Mouse (Mus musculus): ENCODE measurements around the gene Zranb3.

The Zranb3 gene

DNA sequence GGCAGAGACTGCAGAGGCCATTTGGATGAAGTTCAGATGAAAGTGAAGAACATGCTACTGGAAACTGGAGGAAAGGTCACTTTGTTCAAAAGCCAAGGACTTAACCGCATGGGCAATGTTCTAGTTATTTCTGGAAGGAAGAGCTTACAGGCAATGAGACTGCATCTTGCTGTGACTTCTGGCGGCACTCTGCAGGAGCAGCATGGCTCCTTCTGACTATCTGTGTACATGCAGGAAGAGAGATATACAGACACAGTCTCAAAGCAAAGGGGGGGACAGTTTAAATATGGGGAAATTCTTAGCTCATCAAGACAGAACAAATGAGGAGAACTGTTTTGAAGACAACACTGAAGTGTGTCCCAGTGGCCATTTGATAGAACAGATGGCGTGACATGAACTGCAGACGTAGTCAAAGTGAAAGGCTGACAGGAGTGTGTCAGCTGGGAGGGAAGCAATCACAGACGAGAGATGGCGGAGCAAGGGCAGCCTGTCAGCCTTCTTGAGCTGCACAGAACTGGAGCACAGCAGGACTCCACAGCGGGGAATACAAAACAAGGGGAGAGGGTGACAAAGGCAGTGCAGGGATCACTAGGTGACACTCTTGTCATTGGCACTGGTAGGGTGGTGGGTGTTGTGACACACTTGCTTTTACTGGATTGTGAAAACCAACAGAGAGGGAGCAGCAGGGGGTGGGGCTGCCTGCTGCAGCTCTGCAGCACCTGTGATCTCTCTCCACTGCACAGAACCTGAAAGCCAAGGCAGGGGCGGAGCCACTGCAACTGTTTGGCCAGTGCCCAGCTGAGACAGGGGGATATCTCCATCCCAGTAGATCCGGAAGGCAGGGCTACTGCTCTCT is 112.7 kb downstream of the Zranb3 start:
- DNase-seq (ENCODE audit: low read depth): no peak

DNA sequence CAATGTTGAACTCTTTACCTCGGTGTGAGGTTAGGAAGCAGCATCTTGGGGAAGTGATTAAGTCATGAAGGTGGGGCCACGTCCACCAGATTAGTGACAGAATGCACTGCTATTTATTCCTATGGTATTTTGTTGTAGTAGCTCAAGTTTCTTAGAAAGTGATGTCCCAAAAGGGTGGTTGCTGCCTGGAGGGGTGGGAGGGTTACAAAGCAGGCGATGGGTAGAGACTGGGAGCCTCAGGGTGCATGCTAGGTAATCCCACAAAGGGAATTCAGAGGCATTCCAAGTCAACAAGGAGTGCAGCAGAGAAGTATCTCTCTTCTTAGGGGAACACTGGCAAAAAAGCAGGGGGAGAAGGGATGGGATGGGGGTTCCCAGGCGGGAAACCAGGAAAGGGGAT is 113.5 kb downstream of the Zranb3 start:
- DNase-seq (ENCODE audit: low read depth): no peak

DNA sequence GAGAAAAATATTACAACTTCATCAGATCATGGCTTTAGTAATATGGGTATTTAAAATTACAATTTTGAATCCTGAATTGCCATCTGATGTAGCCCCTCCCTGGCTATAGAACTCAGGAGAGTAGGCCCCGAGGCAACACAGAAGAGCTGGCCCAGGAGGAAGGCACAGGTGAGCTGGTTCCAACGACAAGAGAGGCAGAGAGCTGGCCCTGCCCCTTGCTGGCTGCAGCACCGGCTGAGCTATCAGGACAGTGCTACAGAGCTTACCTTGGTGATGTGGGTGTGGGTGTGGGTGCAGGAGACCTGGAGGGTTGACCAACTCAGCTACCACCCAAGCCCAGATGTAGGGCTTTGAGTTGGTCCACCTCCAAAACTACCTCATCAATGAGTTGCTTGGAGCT is 114.6 kb downstream of the Zranb3 start:
- no peak for DNase-seq (ENCODE audit: low read depth)

DNA sequence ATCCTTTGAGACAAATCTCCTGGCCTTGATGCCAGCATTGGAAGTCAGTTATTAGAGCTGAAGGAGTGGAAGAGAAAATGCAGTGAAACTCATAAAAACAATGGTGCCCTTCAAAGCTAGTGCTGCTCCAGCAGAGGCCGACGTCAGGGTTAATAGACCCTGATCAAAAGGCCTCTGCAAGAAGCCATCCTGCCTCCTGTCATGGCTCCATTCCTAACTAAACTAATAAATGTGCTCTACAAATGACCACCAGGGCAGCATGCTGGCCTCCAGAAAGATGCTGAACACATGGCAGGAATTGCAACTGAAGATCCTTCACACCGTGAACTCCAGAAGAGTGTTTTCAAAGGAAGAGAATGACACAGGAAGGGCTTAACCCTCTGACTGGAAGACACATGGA is 117.5 kb downstream of the Zranb3 start:
- DNase-seq (ENCODE audit: low read depth): no peak

DNA sequence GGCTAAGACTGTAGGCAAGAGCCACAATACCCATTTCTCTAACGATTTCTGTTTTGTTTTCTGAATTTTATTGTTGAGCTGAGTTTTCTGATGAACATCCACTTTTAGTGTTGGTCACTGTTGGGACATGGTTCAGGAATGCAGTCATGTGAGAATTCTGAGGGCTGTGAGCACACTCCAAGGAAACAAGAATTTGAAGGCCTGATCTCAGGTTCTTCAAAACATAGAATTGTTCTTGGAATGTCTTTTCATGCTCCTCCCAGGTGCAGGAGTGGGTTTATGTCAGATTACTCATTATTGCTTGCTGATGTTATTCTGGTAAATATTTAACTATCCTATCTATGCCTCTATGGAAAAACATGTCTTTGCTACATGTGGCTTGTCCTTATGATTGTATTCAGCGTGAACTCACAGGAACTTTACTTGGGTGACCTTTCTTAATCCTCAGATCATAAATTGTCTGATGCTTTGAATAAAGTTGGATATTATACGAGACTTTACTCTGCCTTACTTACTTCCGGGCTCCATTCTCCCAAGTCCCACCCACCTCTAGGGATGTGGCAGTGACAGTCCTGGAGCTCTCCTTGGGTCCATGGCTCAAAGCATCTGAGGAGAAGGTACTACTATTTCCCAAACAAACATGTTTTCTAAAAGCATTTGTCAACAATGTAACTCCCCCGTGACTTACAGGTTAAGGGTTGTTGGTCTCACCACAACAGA is 119.4 kb downstream of the Zranb3 start:
- no peak for DNase-seq (ENCODE audit: low read depth)

DNA sequence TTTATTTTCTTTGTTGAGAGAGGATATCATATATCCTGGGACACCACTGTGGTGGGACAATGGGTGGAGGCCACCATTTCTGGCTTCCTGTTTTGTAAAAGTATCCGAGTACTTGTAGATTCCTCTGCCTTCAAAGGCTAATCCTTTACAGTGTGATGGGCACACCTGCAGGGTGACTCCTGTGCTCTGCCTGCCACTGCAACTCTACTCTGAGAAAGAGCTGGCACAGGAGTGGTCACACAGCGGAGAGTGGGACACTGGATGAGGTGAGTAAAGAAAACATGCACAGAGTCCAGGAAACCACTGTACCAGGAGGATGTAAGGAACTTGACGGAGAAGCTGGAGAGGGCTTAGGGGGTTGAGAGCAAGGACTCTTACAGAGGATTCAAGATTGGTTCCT is 120.6 kb downstream of the Zranb3 start:
- DNase-seq (ENCODE audit: low read depth): peak; percentile 26

DNA sequence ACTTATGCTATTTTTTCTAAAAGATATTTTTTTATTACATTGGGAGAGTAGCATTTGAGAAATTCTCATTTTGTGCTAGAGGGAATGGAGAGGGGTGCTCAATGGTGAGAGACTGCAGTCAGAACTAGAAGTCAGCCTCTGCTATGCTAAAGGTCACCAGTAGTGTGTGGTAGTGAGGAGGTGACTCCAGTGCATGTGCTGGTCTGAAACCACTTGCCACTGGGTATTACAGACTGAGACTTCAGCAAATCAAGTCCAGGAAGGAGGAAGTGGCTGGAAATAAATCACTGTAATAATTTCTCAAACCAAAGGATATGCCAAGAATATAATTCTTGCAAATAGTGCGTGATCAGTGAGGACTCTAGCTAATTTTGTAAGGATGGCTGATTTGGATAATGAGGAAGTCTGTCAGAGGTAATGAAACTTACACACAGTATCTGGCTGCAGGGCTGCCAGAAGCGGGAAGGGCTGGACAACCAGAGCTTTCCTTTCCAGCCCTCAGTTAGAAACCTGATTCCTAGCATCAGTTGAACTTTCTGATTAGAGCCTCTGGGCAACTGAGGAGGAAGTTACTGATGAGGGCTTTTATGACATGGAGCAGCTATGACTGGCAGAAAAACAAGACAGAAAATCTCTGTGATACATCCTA is 121.8 kb downstream of the Zranb3 start:
- no peak for DNase-seq (ENCODE audit: low read depth)

DNA sequence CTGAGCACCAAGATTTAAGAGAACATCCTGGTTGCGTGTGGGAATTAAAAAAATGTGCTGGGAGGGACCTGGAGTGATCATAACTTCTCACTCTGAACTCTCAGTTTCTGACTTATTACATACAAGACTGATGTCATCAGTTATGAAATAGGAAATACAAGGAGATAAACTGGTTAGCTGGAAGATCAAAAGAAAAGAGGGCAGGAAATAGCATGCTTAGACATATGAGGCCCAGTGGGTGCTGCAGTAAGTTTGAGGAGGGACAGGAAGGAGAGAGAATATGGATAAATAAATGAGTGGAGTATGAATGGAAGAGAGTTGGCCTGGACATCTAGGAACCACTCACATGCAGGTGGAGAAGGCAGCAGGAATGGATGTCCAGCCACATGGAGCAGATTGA is 124.7 kb downstream of the Zranb3 start:
- peak; percentile 49 for DNase-seq (ENCODE audit: low read depth)

DNA sequence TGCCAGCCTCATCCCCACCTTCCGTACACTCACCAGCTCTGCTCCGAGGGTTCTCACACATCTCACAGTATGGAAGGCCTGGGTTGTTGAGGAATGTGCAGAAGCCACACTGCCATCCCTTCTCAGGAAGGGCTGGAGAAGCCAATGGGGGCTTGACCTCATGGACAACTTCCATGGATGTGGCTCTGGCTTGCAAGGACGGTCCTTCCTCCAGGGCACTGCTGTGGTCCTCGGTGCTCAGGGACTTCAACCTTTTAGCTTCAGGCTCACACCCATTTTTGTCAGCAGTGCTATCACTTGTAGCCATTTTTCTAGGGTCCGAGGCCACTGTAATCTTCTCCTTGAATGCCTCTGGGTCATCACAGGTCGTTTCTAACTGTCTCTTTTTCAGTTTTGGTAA is 126.7 kb downstream of the Zranb3 start:
- no peak for DNase-seq (ENCODE audit: low read depth)

DNA sequence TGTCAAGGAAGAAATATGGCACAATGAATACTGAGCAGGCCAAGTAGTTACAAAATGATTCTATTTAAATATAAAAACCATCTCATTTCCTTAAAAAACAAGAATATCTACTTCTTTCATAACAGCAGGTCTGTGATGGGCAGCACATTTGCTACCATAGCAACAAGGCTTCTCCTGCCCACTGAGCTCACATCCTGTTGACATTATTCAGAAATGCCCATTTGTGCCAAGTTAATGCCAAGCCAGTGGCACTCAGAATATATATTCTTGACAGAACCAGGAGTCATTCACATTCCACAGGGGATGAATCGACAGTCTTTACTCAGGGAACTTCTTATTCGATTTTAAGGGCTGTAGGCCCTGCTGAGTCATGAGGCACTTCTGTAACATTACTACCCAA is 127.2 kb downstream of the Zranb3 start:
- DNase-seq (ENCODE audit: low read depth): peak; percentile 14

DNA sequence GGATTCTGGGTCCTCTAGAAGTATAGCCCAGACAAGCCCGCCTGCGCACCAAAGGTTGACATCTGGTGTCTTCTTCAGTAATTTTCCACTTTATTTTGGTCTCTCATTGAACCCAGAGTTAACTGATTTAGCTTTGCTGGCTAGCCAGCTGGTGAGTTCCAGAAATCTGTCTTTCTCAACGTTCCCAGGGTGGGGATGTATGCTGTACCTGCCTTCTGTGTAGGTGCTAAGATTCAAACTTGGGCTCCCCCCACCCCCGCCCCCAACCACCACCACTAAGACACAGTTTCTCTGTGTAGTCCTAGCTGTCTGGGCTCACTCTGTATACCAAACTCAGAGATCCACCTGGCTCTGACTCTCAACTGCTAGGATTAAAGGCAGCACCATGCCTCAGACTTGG is 128.8 kb downstream of the Zranb3 start:
- no peak for DNase-seq (ENCODE audit: low read depth)

DNA sequence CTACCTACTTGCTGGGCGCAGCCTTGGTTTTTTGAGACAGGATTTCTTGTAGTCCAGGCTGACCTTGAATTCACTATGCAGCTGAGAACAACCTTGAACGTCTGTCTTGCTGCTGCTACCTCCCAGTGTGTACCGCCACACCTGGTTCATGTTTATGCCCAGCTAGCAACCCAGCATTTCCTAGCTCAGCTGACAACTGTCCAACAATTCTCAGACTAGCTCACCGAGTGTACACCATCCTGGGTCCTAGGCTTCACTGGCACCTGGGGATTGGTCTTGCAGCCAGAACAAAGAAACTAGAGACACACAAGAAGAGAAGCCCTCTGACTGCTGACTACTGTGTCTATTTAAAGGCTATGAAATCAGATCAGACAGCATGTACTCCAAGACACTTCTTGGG is 132.0 kb downstream of the Zranb3 start:
- no peak for DNase-seq (ENCODE audit: low read depth)

DNA sequence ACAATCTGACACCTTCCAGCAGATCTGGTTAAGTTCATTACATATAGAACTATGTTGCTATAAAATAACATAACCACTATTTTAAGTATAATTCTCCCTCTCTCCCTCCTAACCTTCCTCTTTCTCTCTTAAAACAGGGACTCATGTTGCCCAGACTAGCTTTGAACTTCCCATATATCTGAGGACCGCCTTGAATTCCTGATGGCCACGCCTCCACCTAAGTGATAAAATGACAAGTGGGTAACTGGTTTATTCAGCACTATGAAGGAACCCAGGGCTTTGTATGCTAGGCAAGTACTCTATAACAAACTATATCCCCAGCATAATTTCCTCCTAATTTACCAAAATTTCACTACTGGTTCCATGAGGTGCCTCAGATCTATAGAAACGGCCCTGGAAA is 139.5 kb downstream of the Zranb3 start:
- DNase-seq (ENCODE audit: low read depth): no peak

DNA sequence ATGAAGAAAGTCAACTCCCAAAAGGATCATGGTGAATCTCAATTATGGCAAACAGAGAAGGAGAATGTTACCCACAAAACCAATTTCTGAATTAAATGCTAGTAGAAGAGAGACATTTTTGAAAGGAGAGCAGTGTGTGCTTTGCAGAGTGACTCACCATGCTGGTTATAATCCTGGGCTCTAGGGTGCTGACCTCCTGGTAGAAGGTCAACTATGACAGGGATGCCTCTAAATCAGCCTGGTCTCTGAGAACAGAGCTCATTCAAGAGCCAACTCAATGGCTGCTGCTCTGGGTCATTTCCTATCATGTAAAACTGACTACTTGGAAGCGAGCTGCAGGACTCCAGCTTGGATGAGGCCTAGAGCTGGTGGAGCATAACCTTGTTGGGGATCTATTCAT is 141.7 kb downstream of the Zranb3 start:
- no peak for DNase-seq (ENCODE audit: low read depth)

DNA sequence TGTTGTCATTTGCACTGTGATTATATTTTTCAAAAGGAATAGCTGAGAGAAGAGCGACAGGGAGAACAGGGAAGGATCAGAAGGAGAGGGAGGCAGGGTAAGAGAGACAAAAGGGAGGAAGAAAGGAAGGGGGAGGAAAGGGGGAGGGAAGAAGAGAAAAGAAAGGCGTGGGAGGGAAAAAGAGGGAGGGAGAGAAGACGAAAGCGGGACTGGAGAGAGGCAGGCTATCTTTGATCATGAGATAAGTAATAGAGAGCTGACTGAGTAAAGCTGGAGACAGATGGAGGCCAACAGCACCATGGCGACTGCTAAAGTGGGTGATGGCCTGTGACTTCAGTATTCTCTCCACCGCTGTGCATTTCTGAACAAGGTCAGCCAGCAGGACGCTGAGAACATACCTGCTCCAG is 143.5 kb downstream of the Zranb3 start:
- DNase-seq (ENCODE audit: low read depth): no peak

DNA sequence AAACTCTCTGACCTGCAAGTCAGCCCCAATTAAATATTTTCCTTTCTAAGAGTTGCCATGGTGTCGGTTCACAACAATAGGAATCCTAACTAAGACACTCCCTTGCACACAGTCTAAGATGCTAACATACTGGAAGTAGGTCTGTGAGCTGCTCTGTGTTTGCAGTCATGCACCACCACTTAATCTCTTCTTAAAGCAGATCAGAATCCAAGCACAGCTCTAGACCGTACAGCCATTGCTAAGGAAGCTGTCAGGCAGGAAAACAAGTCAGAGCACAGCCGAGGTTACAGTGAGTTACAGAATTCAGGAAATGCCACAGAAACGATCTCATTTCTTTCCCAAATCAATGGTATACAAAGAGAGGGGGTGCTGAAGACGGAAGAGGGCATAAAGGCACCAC is 144.0 kb downstream of the Zranb3 start:
- no peak for DNase-seq (ENCODE audit: low read depth)

DNA sequence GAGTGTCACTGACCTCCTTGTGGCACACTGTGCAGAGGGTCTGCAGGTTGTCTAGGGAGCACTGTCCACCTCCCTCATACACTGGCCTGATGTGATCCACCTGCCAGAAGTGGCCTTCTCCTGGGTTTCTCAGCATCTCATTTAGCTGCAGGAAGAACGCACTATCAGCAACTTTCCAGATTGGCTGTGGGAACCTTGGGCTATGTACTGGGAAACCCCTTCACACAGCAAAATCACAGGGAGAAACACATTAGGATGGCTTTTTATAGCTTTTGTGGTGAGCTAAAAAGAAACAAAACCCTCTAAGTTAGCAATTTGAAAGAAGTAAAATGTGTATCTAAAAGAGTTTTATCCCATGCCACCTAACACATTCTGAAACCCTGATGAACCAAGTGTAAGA is 146.3 kb downstream of the Zranb3 start:
- DNase-seq (ENCODE audit: low read depth): no peak

DNA sequence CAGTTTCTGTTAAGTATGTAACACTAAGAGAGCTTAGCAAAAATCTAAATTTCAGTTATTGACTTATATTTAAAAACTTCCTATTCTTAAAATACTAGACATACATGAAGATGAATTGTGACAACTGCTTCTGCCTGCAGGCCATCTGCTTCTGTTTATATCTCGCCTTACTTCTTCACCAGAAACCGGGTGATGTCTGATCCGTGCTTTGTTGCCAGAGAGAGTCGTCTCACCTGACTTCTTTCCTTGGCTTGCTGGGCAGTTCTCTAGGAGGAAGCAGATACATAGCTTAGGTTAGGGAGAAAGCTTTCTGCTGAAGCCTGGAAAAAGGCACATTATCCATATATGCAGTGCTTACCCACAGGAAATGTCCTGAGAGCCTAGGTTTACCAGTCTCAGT is 148.0 kb downstream of the Zranb3 start:
- DNase-seq (ENCODE audit: low read depth): no peak

DNA sequence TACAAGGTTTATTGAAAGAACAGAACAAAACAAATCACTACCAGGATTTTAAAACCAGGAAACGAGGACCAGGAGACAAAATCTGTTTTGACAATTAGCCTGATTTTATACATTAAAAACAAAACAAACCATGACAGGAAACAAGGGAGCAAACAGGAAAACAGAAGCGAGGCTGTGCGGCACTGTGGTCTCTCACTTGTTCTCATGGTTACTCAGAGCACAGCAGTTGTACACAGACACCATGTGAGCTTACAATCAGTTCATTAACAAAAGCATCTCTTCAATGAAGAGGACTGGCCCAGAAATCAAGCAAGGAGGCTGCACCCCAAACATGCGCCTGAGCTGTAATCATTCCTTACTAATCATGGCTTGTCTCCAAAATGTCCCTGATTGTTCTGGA is 148.6 kb downstream of the Zranb3 start:
- peak; percentile 10 for DNase-seq (ENCODE audit: low read depth)

DNA sequence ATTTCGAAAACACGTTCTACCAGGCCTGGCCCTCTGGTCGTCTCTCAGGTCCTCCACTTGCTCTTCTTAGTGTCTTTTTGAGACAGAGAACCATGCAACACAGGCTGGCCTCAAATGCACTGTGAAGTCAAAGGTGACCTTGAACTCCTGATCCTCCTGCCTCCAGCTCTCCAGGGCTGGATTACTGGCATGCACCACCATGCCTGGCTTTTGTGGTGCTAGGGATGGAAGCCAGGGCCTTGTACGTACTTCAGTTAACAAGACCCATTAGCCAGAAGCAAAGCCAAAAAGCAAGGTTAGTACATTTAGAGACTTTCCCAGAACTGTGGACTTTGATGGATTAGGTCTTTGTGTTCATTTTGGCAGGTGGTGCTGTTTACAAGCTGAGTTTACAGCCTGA is 150.6 kb downstream of the Zranb3 start:
- DNase-seq (ENCODE audit: low read depth): no peak

DNA sequence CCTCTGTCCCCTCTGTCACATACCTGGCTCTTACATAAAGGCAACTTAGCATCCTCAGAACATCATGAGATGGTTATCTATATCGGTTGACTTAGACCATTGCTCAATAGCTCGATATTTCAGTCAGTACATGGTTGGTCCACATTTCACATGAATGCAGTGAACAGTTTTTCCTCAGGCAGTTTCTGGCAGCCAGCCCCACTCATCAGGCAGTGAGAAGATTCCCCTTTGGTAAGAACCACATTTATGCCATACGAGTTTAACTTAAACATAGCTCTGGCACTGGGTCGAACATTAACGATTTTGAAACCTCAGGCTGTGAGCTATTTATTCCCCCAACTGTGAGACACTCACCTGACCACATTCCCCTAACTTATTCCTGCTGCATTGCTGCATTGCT is 154.1 kb downstream of the Zranb3 start:
- DNase-seq (ENCODE audit: low read depth): no peak

DNA sequence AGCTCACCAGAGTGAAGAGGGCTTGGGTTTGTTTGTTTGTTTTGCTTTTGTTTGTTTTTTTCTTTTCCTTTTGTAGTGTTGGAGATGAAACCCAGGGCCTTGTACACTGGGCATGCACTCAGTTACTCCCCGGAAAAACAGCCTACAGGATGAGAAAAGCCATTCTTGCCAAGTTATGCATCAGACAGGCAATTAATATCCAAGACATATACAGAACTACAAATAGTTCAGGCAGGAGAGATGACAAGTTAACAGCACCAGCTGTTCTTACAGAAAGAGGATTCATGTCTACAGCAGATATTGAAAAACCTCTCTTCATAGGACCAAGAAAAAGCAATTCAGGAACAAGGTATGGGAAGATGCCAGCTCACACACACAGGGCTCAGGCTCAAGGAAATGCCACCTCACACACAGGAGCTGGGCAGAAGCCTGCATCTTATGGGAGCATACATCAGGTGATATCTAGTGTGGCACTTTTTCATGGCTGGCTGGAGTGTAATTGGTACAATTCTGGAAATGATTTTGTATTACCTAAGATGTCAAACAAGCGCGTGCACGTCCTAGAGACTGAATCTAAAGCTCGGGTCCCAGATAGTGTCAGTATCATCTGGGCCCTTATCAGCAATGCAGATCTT is 156.1 kb downstream of the Zranb3 start:
- no peak for DNase-seq (ENCODE audit: low read depth)

Measured in naive thymus-derived CD4-positive, alpha-beta T cell, adult 2 months (primary cell).